In the genomic region with DNA sequence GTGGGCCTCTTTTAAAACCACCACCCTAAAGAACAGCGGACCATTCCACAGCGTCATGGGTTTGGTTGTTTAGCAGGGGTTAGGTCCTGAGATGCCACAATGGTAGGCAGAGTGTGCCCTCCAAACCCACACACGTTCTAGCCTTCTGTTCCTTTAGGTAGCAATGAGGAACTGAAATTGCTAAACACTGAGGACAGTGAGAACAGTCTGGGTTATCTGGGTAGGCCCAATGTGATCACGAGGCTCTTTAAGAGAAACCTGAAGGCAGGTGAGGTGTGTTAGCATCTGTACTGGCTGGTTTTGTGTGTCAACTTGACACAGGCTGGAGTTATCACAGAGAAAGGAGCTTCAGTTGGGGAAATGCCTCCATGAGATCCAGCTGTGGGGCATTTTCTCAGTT, we compare ENCODE assay signal across 38 mouse cellular contexts. TPM values are rescaled to one million over a fixed set of nuclear protein-coding genes. Genes with fewer than 3 reads are reported as not detected.
"Had no signal": no experiment of that assay in that cellular context is flagged by ENCODE, and none has a peak within 500 bp of the region (broad histone marks: within the 10 kb centered on the region; RNA-seq: fewer than 3 reads in every experiment).

No protein-coding gene starts in this region.

- ATAC-seq: hindbrain, embryonic 16.5 days; inflammation-experienced regulatory T-cells, adult 6 months; intestine, embryonic 15.5 days; intestine, postnatal 0 days had no signal

- DNase-seq: gastrocnemius, postnatal 14 days; gastrocnemius, postnatal 36 days; heart, adult 18-20 months; heart, postnatal 10 days; heart, postnatal 4 days; kidney, adult 18-20 months; kidney, adult 8-10 months; kidney, postnatal 10 days; kidney, postnatal 25 days; kidney, postnatal 4 days; liver; liver, embryonic 13.5 days had no signal

- H3K9me3 ChIP-seq: heart, embryonic 10.5 days; heart, embryonic 12.5 days; hindbrain, embryonic 10.5 days; intestine, embryonic 15.5 days; limb, embryonic 10.5 days; limb, embryonic 12.5 days; liver, embryonic 13.5 days had no signal

- H3K4me2 ChIP-seq: heart, embryonic 12.5 days; hindbrain, embryonic 12.5 days; hindbrain, embryonic 14.5 days; intestine, embryonic 15.5 days; limb, embryonic 12.5 days; liver, embryonic 11.5 days; liver, embryonic 13.5 days had no signal

- H3K4me3 ChIP-seq: heart, embryonic 10.5 days; heart, embryonic 12.5 days; hindbrain, embryonic 10.5 days; hindbrain, embryonic 12.5 days; intestine, embryonic 15.5 days; layer of hippocampus, adult 2 months; left cerebral cortex, adult 2 months; limb, embryonic 10.5 days; limb, embryonic 12.5 days; liver, embryonic 13.5 days had no signal

- H3K36me3 ChIP-seq: heart, embryonic 10.5 days; heart, embryonic 12.5 days; hindbrain, embryonic 10.5 days; hindbrain, embryonic 12.5 days; intestine, embryonic 15.5 days; limb, embryonic 10.5 days; limb, embryonic 12.5 days; liver, embryonic 13.5 days had no signal

- H3K4me1 ChIP-seq: hindbrain, embryonic 12.5 days; intestine, embryonic 15.5 days; limb, embryonic 10.5 days; limb, embryonic 12.5 days; liver, embryonic 13.5 days had no signal

- H3K27ac ChIP-seq: heart, embryonic 10.5 days; hindbrain, embryonic 10.5 days; hindbrain, embryonic 12.5 days; hindbrain, embryonic 14.5 days; intestine, embryonic 15.5 days; layer of hippocampus, adult 2 months; left cerebral cortex, adult 2 months; limb, embryonic 10.5 days; limb, embryonic 12.5 days; liver, embryonic 13.5 days had no signal

- H3K27me3 ChIP-seq: heart, embryonic 12.5 days; hindbrain, embryonic 12.5 days; intestine, embryonic 15.5 days; limb, embryonic 12.5 days; liver, embryonic 13.5 days had no signal

- H3K9ac ChIP-seq: heart, embryonic 12.5 days; hindbrain, embryonic 12.5 days; hindbrain, embryonic 14.5 days; intestine, embryonic 15.5 days; limb, embryonic 12.5 days; liver, embryonic 13.5 days had no signal

RNA-seq across cellular contexts. Expression of gene Tex35, which starts 12.9 kb away (rescaled TPM):
- total RNA-seq: gastrocnemius, adult 18-20 months; gastrocnemius, adult 8-10 months; gastrocnemius, postnatal 14 days; gastrocnemius, postnatal 36 days; heart, adult 18-20 months; heart, adult 8-10 months; heart, postnatal 10 days; heart, postnatal 25 days; layer of hippocampus, adult 2 months; layer of hippocampus, postnatal 10 days; layer of hippocampus, postnatal 25 days; left cerebral cortex, adult 2 months; left cerebral cortex, postnatal 14 days; left cerebral cortex, postnatal 36 days had no signal
- polyA plus RNA-seq: heart, embryonic 10.5 days; heart, embryonic 12.5 days; heart, embryonic 14.5 days; heart, embryonic 16.5 days; hindbrain, embryonic 10.5 days; hindbrain, embryonic 12.5 days; hindbrain, embryonic 14.5 days; hindbrain, embryonic 16.5 days; intestine, embryonic 15.5 days; intestine, postnatal 0 days; kidney, embryonic 14.5 days; limb, embryonic 10.5 days; limb, embryonic 12.5 days; limb, embryonic 14.5 days; liver, embryonic 11.5 days; liver, embryonic 13.5 days had no signal
